Mouse (Mus musculus) myocyte (in vitro differentiated cells): ENCODE results near the gene Clec16a.

ENCODE experiments used
- CEBPB ChIP-seq: IDR thresholded peaks from 2 replicates; pipeline ENCODE4 v1.6.1; 2011; ENCODE audit warnings: mild to moderate bottlenecking, moderate library complexity; ENCODE audit not compliant: poor library complexity, insufficient read depth, severe bottlenecking
- E2F4 ChIP-seq: IDR thresholded peaks from one replicate; pipeline ENCODE4 v1.6.1; 2011; ENCODE audit warnings: mild to moderate bottlenecking, control low read depth, moderate library complexity; ENCODE audit not compliant: insufficient read depth
- POLR2A ChIP-seq: IDR thresholded peaks from one replicate; pipeline ENCODE4 v1.6.1; 2011; ENCODE audit warnings: low read depth, mild to moderate bottlenecking, control low read depth, moderate library complexity; ENCODE audit not compliant: insufficient read length
- REST ChIP-seq: IDR thresholded peaks from one replicate; pipeline ENCODE4 v1.6.1; 2011; ENCODE audit warnings: mild to moderate bottlenecking, control low read depth, moderate library complexity; ENCODE audit not compliant: insufficient read depth, insufficient read length

DNA sequence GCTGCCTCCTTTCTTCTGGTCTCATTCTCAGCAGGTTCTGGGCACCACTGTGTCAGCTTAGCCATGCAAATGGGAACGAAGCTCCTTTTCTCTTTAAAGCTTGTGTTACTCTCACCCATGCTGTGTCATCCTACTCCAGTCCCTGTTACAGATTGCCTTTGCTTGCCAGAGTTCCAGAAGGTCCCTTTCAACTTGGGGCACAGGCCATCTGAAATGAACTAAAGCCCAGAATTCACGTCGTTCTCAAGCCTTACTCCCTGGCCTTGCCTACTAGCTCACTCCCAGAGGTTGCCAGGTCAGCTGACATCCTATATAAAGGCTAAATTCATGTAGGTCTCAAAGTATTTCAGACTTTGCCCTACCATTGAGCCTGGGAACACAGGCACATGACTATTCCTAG is 3.8 kb downstream of the Clec16a start:
- TF ChIP-seq POLR2A, result no peak
- no peak for TF ChIP-seq E2F4
- no peak for TF ChIP-seq REST
- TF ChIP-seq CEBPB, result no peak
